Mouse (Mus musculus) liver, adult 2 months (tissue): Measurements from ENCODE around the gene S100pbp. TPM values are rescaled to one million over a fixed set of nuclear protein-coding genes. Genes with fewer than 3 reads are reported as not detected.

Experiments
- DNase-seq: peaks from one replicate; pipeline ENCODE4 v3.0.0-alpha.2; 2011; ENCODE audit warnings: low read depth, low spot score; ENCODE audit errors: extremely low read depth
- H3K27ac ChIP-seq: fragments of 200-500 bp; replicated peaks from 2 replicates; pipeline ENCODE4 v1.5.1; 2012; ENCODE audit warnings: low read depth, mild to moderate bottlenecking, control low read depth, inconsistent platforms, low read length; ENCODE audit not compliant: insufficient read depth
- H3K27me3 ChIP-seq: fragments of 200-500 bp; 2 replicates; pipeline ENCODE4 v1.6.1; 2012; ENCODE audit warnings: mild to moderate bottlenecking, moderate library complexity, low read length, inconsistent platforms; ENCODE audit not compliant: control insufficient read depth, insufficient read depth
- H3K36me3 ChIP-seq: fragments of 200-500 bp; 2 replicates; pipeline ENCODE4 v1.6.1; 2012; ENCODE audit warnings: low read length, inconsistent platforms; ENCODE audit not compliant: control insufficient read depth, insufficient read depth
- H3K4me1 ChIP-seq: fragments of 200-500 bp; 2 replicates; pipeline ENCODE4 v1.6.1; 2011; ENCODE audit warnings: low read length; ENCODE audit not compliant: control insufficient read depth, insufficient read depth
- H3K4me3 ChIP-seq: fragments of 200-500 bp; 2 replicates; pipeline ENCODE4 v1.5.1; 2011; ENCODE audit warnings: low read depth, mild to moderate bottlenecking, control low read depth, low read length, moderate library complexity; ENCODE audit not compliant: insufficient read depth
- H3K79me2 ChIP-seq: fragments of 200-500 bp; 2 replicates; pipeline ENCODE4 v1.6.1; 2012; ENCODE audit warnings: inconsistent platforms, mild to moderate bottlenecking, low read length, moderate library complexity; ENCODE audit not compliant: control insufficient read depth, insufficient read depth
- H3K9ac ChIP-seq: fragments of 200-500 bp; 2 replicates; pipeline ENCODE4 v1.6.1; 2012; ENCODE audit warnings: low read depth, mild to moderate bottlenecking, control low read depth, inconsistent platforms, low read length
- CTCF ChIP-seq: fragments of 200-500 bp; IDR thresholded peaks from 2 replicates; pipeline ENCODE4 v1.5.1; 2011; ENCODE audit warnings: low read depth, low read length, control low read depth
- POLR2A ChIP-seq: fragments of 200-500 bp; IDR thresholded peaks from 2 replicates; pipeline ENCODE4 v1.6.1; 2011; ENCODE audit warnings: low read length, control low read depth; ENCODE audit not compliant: insufficient read depth; ENCODE audit errors: extremely low read depth
- WGBS: fragments of 180-500 bp; shearing (Covaris S2); methylation state at CpG from one replicate; pipeline ENCODE4 v1.1.7; 2018; 5-methylcytosine and 5-hydroxymethylcytosine counted together
- polyA plus RNA-seq: library from polyadenylated mRNA; depleted of rRNA; stranded (reverse); fragments of >200 nt; gene quantifications from 2 replicates; pipeline ENCODE4 v1.2.3, GENCODE M21; 2012; rRNA removed
- total RNA-seq: library from RNA; depleted of rRNA; stranded (reverse); fragments of >200 nt; gene quantifications from 2 replicates; pipeline ENCODE4 v1.2.3, GENCODE M21; 2014; rRNA removed

S100pbp gene
- total and polyA plus RNA-seq, 2 experiments = 10.0 to 13.4 TPM

- Histone ChIP-seq H3K4me3 (no peak within 1 kb of the TSS), H3K4me1 (peaks cover 9% of the 10 kb centered on the region), H3K27me3 (0 out of 2 replicates have a peak, but pooled peaks cover 2% of the 10 kb centered on the region), H3K9ac (no peak within 1 kb of the TSS), H3K27ac (no peak within 1 kb of the TSS), H3K36me3 (no peaks in the 10 kb centered on the region), H3K79me2 (no peaks in the 10 kb centered on the region)
- DNase-seq = no peak
- no peak for TF ChIP-seq CTCF
- no peak for TF ChIP-seq POLR2A
- WGBS = 34% methylated on average over 38 of the region's 40 CpGs
Measured at GRCm38 (mm10) chr4:129105356-129105755, 84.2 kb downstream of the S100pbp start, which contains the start of gene Tmem54. Gene Tmem54 (plus strand): TSS chr4:129105548.

- peak; percentile 82 for DNase-seq
- 11% methylated on average over 14 of the region's 14 CpGs for WGBS
- 0 out of 2 replicates have a peak, but pooled peaks cover 2% of the 10 kb centered on the region for H3K27me3 ChIP-seq
- TF ChIP-seq CTCF (no peak), POLR2A (no peak)
- peak overlapping the region; percentile 53 for H3K27ac ChIP-seq
- no peak overlapping the region for H3K4me3 ChIP-seq
- H3K9ac ChIP-seq = peak overlapping the region; percentile 29
- peaks cover 12% of the 10 kb centered on the region for H3K4me1 ChIP-seq
- no peaks in the 10 kb centered on the region for H3K36me3 ChIP-seq
- no peaks in the 10 kb centered on the region for H3K79me2 ChIP-seq
Measured at GRCm38 (mm10) chr4:129102133-129102829, 87.2 kb downstream of the S100pbp start.

Other genes with a start within 250 kb of the S100pbp start
- gene Azin2, start 227.3 kb downstream of the S100pbp start, total RNA-seq = 5.4 and 5.7 TPM in 2 replicates
- gene Azin2, start 227.3 kb downstream of the S100pbp start, polyA plus RNA-seq = 0.81 and 1.7 TPM in 2 replicates
- gene Ak2, start 197.8 kb downstream of the S100pbp start, total RNA-seq = 194 and 232 TPM in 2 replicates
- 140 and 156 TPM in 2 replicates for gene Ak2, start 197.8 kb downstream of the S100pbp start, polyA plus RNA-seq
- gene Rnf19b, start 131.5 kb downstream of the S100pbp start, total RNA-seq = 35.0 and 46.2 TPM in 2 replicates
- gene Rnf19b, start 131.5 kb downstream of the S100pbp start, polyA plus RNA-seq = 44.0 and 49.1 TPM in 2 replicates
- 0.13 TPM in 1 of 2 replicates, not detected in the other for gene Tmem54, start 84.2 kb downstream of the S100pbp start, total RNA-seq
- 0.37 and 0.65 TPM in 2 replicates for gene Tmem54, start 84.2 kb downstream of the S100pbp start, polyA plus RNA-seq
- gene Hpca, start 67.7 kb downstream of the S100pbp start, total RNA-seq = 0.18 and 0.47 TPM in 2 replicates
- 0.23 and 0.27 TPM in 2 replicates for gene Hpca, start 67.7 kb downstream of the S100pbp start, polyA plus RNA-seq
- gene Fndc5, start 52.7 kb downstream of the S100pbp start, total RNA-seq = 0.54 and 0.83 TPM in 2 replicates
- gene Fndc5, start 52.7 kb downstream of the S100pbp start, polyA plus RNA-seq = 0.17 and 0.87 TPM in 2 replicates
- gene Yars, start within 50 bp of the S100pbp start, total RNA-seq = 17.2 and 18.5 TPM in 2 replicates
- 10.7 and 15.3 TPM in 2 replicates for gene Yars, start within 50 bp of the S100pbp start, polyA plus RNA-seq
- gene C77080, start 71.7 kb upstream of the S100pbp start, total RNA-seq = 8.9 and 17.9 TPM in 2 replicates
- gene C77080, start 71.7 kb upstream of the S100pbp start, polyA plus RNA-seq = 46.6 and 60.7 TPM in 2 replicates
- gene Sync, start 97.9 kb upstream of the S100pbp start, total RNA-seq = not detected in 2 replicates
- gene Sync, start 97.9 kb upstream of the S100pbp start, polyA plus RNA-seq = 0.04 and 0.05 TPM in 2 replicates
- 40.3 and 47.2 TPM in 2 replicates for gene Rbbp4, start 145.6 kb upstream of the S100pbp start, total RNA-seq
- 15.1 and 17.2 TPM in 2 replicates for gene Rbbp4, start 145.6 kb upstream of the S100pbp start, polyA plus RNA-seq
- 24.7 and 32.8 TPM in 2 replicates for gene Zbtb8os, start 146.0 kb upstream of the S100pbp start, total RNA-seq
- 14.7 and 16.7 TPM in 2 replicates for gene Zbtb8os, start 146.0 kb upstream of the S100pbp start, polyA plus RNA-seq
- gene Zbtb8a, start 188.4 kb upstream of the S100pbp start, total RNA-seq = 1.3 and 1.7 TPM in 2 replicates
- gene Zbtb8a, start 188.4 kb upstream of the S100pbp start, polyA plus RNA-seq = 1.6 and 1.7 TPM in 2 replicates